Mouse (Mus musculus) midbrain, embryonic 15.5 days (tissue): ENCODE results near the gene Ctnna3. TPM values are rescaled to one million over a fixed set of nuclear protein-coding genes. Genes with fewer than 3 reads are reported as not detected.
"Not testable (repeated sequence)": the region's sequence is repeated elsewhere in the genome, so short reads cannot be mapped to it uniquely, and the experiment has no call there.

Experiments
- ATAC-seq: fragments of 200-750 bp; cut with Nextera tagmentation; replicated peaks from 2 replicates; pipeline ENCODE4 v1.8.0; 2017; ENCODE audit warnings: moderate TSS enrichment
- H3K27ac ChIP-seq: fragments of 300-500 bp; sonication (generic); 2 replicates; pipeline ENCODE4 v1.5.1; 2015; ENCODE audit warnings: mild to moderate bottlenecking, inconsistent platforms
- H3K27me3 ChIP-seq: fragments of 300-500 bp; sonication (generic); replicated peaks from 2 replicates; pipeline ENCODE4 v1.6.1; 2015; ENCODE audit warnings: inconsistent platforms
- H3K36me3 ChIP-seq: fragments of 300-500 bp; sonication (generic); replicated peaks from 2 replicates; pipeline ENCODE4 v1.6.1; 2015; ENCODE audit warnings: inconsistent platforms
- H3K4me1 ChIP-seq: fragments of 300-500 bp; sonication (generic); 2 replicates; pipeline ENCODE4 v1.6.1; 2015; ENCODE audit warnings: inconsistent platforms
- H3K4me2 ChIP-seq: fragments of 300-500 bp; sonication (generic); 2 replicates; pipeline ENCODE4 v1.6.1; 2015; ENCODE audit warnings: inconsistent platforms, mild to moderate bottlenecking, moderate library complexity
- H3K4me3 ChIP-seq: fragments of 300-500 bp; sonication (generic); 2 replicates; pipeline ENCODE4 v1.5.1; 2015; ENCODE audit warnings: mild to moderate bottlenecking, inconsistent platforms
- H3K9ac ChIP-seq: fragments of 300-500 bp; sonication (generic); 2 replicates; pipeline ENCODE4 v1.6.1; 2015; ENCODE audit warnings: mild to moderate bottlenecking, inconsistent platforms
- H3K9me3 ChIP-seq: fragments of 300-500 bp; sonication (generic); 2 replicates; pipeline ENCODE4 v1.6.1; 2016; ENCODE audit warnings: inconsistent platforms
- WGBS: fragments of 180-500 bp; shearing (Covaris S2); methylation state at CpG from one replicate; pipeline ENCODE4 v1.1.7; 2015; ENCODE audit warnings: mixed read lengths; 5-methylcytosine and 5-hydroxymethylcytosine counted together
- polyA plus RNA-seq: library from polyadenylated mRNA; unstranded; fragments of >200 nt; fragmentation: Nextera tagmentation; extraction: Ambion mirVana; gene quantifications from 2 replicates; pipeline ENCODE4 v1.2.1, GENCODE M21; 2015

Gene Ctnna3
- polyA plus RNA-seq, 1 experiment from 2014 or later: 0.80 TPM

- no peak overlapping the region for H3K4me3 ChIP-seq
These were observed 1441.0 kb downstream of the Ctnna3 start for GRCm38 (mm10) chr10:64870888-64871287.

DNA sequence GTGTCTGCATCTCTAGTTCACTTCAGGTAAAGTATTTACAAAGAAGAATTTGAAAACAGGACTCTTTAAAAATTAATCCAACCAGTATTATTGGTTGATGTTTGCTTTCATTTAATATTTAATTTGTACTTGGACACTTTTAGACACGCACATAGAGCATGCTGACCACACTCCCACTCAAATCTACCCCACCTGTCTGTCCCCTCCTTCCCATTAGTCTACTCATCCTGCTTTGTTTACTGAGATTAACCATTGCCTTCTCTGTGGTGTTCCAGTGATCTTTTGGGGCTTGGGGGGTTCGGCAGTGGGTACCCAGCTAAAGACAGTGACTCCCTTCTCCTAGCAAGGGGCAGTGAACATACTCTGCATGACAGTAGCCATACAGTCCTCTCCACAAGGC, 1446.6 kb downstream of the Ctnna3 start:
- no peaks in the 10 kb centered on the region for H3K36me3 ChIP-seq
- H3K27me3 ChIP-seq: no peaks in the 10 kb centered on the region
- H3K4me3 ChIP-seq: no peak overlapping the region
- WGBS: 78% methylated on average over 2 of the region's 2 CpGs
- ATAC-seq: no peak
- H3K4me1 ChIP-seq: no peaks in the 10 kb centered on the region
- H3K9ac ChIP-seq: no peak overlapping the region
- H3K27ac ChIP-seq: no peak overlapping the region
- H3K4me2 ChIP-seq: no peak overlapping the region
- no peaks in the 10 kb centered on the region for H3K9me3 ChIP-seq

More at GRCm38 (mm10) chr10:64870888-64871287, 1441.0 kb downstream of the Ctnna3 start:
- ATAC-seq: no peak
- H3K4me2 ChIP-seq: no peak overlapping the region
- H3K9me3 ChIP-seq: no peaks in the 10 kb centered on the region
- H3K27ac ChIP-seq: no peak overlapping the region
- H3K4me1 ChIP-seq: no peaks in the 10 kb centered on the region
- H3K9ac ChIP-seq: no peak overlapping the region
- 65% methylated on average over 3 of the region's 3 CpGs for WGBS
- no peaks in the 10 kb centered on the region for H3K27me3 ChIP-seq
- no peaks in the 10 kb centered on the region for H3K36me3 ChIP-seq

GRCm38 (mm10) chr10:64879860-64880259, 1450.0 kb downstream of the Ctnna3 start:
- WGBS: 73% methylated on average over 3 of the region's 3 CpGs
- Histone ChIP-seq H3K9ac (no peak overlapping the region), H3K36me3 (no peaks in the 10 kb centered on the region), H3K27ac (no peak overlapping the region), H3K4me2 (no peak overlapping the region), H3K9me3 (no peaks in the 10 kb centered on the region), H3K4me1 (no peaks in the 10 kb centered on the region), H3K4me3 (no peak overlapping the region), H3K27me3 (no peaks in the 10 kb centered on the region)
- ATAC-seq: no peak

GRCm38 (mm10) chr10:64886946-64887345, 1457.0 kb downstream of the Ctnna3 start:
- 79% methylated on average over 9 of the region's 9 CpGs for WGBS
- H3K4me2 ChIP-seq: no peak overlapping the region
- H3K4me3 ChIP-seq: no peak overlapping the region
- H3K36me3 ChIP-seq: no peaks in the 10 kb centered on the region
- no peak overlapping the region for H3K9ac ChIP-seq
- ATAC-seq: no peak
- no peak overlapping the region for H3K27ac ChIP-seq
- no peaks in the 10 kb centered on the region for H3K4me1 ChIP-seq
- H3K9me3 ChIP-seq: no peaks in the 10 kb centered on the region
- no peaks in the 10 kb centered on the region for H3K27me3 ChIP-seq

- Histone ChIP-seq H3K4me1 (no peaks in the 10 kb centered on the region), H3K27ac (no peak overlapping the region), H3K4me3 (no peak overlapping the region), H3K9ac (no peak overlapping the region), H3K36me3 (no peaks in the 10 kb centered on the region), H3K4me2 (no peak overlapping the region), H3K27me3 (no peaks in the 10 kb centered on the region), H3K9me3 (no peaks in the 10 kb centered on the region)
- no peak for ATAC-seq
These were observed 1462.6 kb downstream of the Ctnna3 start for GRCm38 (mm10) chr10:64892458-64892857.

- Histone ChIP-seq H3K27ac (no peak overlapping the region), H3K27me3 (no peaks in the 10 kb centered on the region), H3K9ac (no peak overlapping the region), H3K36me3 (no peaks in the 10 kb centered on the region), H3K4me1 (no peaks in the 10 kb centered on the region), H3K4me3 (no peak overlapping the region), H3K4me2 (no peak overlapping the region), H3K9me3 (no peaks in the 10 kb centered on the region)
- WGBS: 84% methylated on average over 1 of the region's 1 CpGs
- ATAC-seq: no peak
These were observed 1468.8 kb downstream of the Ctnna3 start for GRCm38 (mm10) chr10:64898739-64899138.

GRCm38 (mm10) chr10:64901726-64902125, 1471.8 kb downstream of the Ctnna3 start:
- no peak overlapping the region for H3K27ac ChIP-seq
- H3K9me3 ChIP-seq: no peaks in the 10 kb centered on the region
- no peak overlapping the region for H3K4me2 ChIP-seq
- H3K36me3 ChIP-seq: no peaks in the 10 kb centered on the region
- H3K4me1 ChIP-seq: no peaks in the 10 kb centered on the region
- ATAC-seq: no peak
- no peaks in the 10 kb centered on the region for H3K27me3 ChIP-seq
- H3K4me3 ChIP-seq: no peak overlapping the region
- H3K9ac ChIP-seq: no peak overlapping the region
- WGBS: 86% methylated on average over 3 of the region's 3 CpGs

GRCm38 (mm10) chr10:64940975-64941374, 1511.1 kb downstream of the Ctnna3 start:
- Histone ChIP-seq H3K27me3 (no peaks in the 10 kb centered on the region), H3K4me1 (no peaks in the 10 kb centered on the region), H3K9ac (no peak overlapping the region), H3K36me3 (no peaks in the 10 kb centered on the region), H3K27ac (no peak overlapping the region), H3K4me2 (no peak overlapping the region), H3K4me3 (no peak overlapping the region), H3K9me3 (no peaks in the 10 kb centered on the region)
- ATAC-seq: no peak
- WGBS: 87% methylated on average over 7 of the region's 7 CpGs

DNA sequence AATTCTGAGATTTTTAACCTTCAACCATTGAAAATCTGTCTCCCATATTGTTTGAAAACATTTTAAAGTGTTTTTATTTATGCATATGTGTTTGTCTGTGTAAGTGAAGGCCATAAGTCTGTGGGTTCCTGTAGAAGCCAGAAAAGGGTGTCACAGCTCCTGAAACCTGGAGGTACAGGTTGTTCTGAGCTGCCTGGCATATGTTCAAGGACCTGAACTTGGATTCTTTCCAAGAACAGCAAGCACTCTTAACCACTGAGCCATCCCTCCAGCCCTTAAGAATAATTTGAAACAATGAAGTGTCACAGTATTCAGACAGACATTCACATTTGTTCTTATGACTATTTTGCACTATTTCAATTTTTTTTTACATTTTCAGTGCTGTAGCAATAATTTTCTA, 1528.5 kb downstream of the Ctnna3 start:
- H3K9ac ChIP-seq: no peak overlapping the region
- H3K4me1 ChIP-seq: no peaks in the 10 kb centered on the region
- no peaks in the 10 kb centered on the region for H3K27me3 ChIP-seq
- H3K9me3 ChIP-seq: no peaks in the 10 kb centered on the region
- no peak overlapping the region for H3K27ac ChIP-seq
- no peak for ATAC-seq
- no peaks in the 10 kb centered on the region for H3K36me3 ChIP-seq
- H3K4me2 ChIP-seq: no peak overlapping the region
- no peak overlapping the region for H3K4me3 ChIP-seq

DNA sequence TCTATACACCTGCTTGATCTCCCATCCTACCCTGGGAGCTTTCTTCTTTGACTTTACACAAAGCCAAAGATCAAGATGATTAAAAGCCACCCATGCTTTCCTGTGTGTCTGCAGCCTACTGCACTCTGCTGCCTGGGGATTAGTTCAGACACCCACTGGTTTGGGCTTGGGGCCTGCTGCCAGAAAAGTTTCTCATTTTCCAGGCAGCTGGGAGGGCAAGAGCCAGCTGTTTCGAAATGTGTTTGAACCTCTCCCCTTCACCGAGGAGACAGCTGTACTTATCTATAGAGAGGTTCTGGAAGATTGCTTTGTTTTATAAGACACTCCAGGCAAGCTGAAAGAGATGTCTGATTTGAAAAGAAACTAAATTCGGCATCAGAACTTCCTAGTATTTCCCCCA, 1563.0 kb downstream of the Ctnna3 start:
- Histone ChIP-seq H3K9me3 (no peaks in the 10 kb centered on the region), H3K4me3 (no peak overlapping the region), H3K27me3 (no peaks in the 10 kb centered on the region), H3K9ac (no peak overlapping the region), H3K36me3 (no peaks in the 10 kb centered on the region), H3K4me2 (no peak overlapping the region), H3K4me1 (no peaks in the 10 kb centered on the region), H3K27ac (no peak overlapping the region)
- ATAC-seq: no peak
- WGBS: 24% methylated on average over 3 of the region's 3 CpGs

DNA sequence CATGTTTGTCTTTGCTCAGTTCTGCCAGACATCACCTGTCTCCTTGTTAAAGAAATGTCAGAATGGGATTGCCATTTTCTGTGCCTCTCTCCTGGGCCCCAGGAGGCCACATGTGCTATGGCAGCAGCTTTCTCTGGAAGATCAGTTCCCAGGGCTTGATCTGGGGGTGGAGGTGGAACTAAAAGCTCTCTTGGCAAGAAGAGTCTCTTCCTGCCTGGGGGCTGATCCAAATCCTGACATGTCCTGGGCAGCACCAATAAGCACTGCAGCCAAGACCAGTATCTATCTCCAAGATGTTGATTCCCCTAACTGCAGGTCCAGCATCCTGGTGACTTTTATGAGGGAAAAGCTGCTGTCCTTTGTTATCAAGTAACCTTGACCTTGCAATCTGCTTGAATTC, 1583.6 kb downstream of the Ctnna3 start:
- no peak overlapping the region for H3K4me3 ChIP-seq
- no peaks in the 10 kb centered on the region for H3K9me3 ChIP-seq
- no peaks in the 10 kb centered on the region for H3K27me3 ChIP-seq
- no peaks in the 10 kb centered on the region for H3K36me3 ChIP-seq
- no peak overlapping the region for H3K27ac ChIP-seq
- no peak for ATAC-seq
- H3K9ac ChIP-seq: no peak overlapping the region
- no peaks in the 10 kb centered on the region for H3K4me1 ChIP-seq
- H3K4me2 ChIP-seq: no peak overlapping the region

GRCm38 (mm10) chr10:65022667-65023066, 1592.8 kb downstream of the Ctnna3 start:
- no peak for ATAC-seq
- WGBS: 89% methylated on average over 2 of the region's 2 CpGs
- Histone ChIP-seq H3K36me3 (no peaks in the 10 kb centered on the region), H3K9me3 (no peaks in the 10 kb centered on the region), H3K4me3 (no peak overlapping the region), H3K27ac (no peak overlapping the region), H3K4me1 (no peaks in the 10 kb centered on the region), H3K4me2 (no peak overlapping the region), H3K9ac (no peak overlapping the region), H3K27me3 (no peaks in the 10 kb centered on the region)

- H3K4me3 ChIP-seq, H3K9ac ChIP-seq, H3K27ac ChIP-seq, H3K4me2 ChIP-seq, H3K36me3 ChIP-seq, ATAC-seq, H3K4me1 ChIP-seq, H3K27me3 ChIP-seq, H3K9me3 ChIP-seq: not testable (repeated sequence)
- WGBS: 84% methylated on average over 1 of the region's 1 CpGs
These were observed 1603.6 kb downstream of the Ctnna3 start for GRCm38 (mm10) chr10:65033516-65033915.
